Mouse (Mus musculus) E14TG2a.4 (cell line): ENCODE data around the gene Gm28042.

Experiments
- CTCF ChIP-seq: conservative IDR thresholded peaks from 2 replicates; pipeline ENCODE4 v1.5.1; 2014; ENCODE audit warnings: low read length
- POU5F1 ChIP-seq: IDR thresholded peaks from 2 replicates; pipeline ENCODE4 v1.6.1; 2014; ENCODE audit warnings: low read length, borderline replicate concordance

DNA sequence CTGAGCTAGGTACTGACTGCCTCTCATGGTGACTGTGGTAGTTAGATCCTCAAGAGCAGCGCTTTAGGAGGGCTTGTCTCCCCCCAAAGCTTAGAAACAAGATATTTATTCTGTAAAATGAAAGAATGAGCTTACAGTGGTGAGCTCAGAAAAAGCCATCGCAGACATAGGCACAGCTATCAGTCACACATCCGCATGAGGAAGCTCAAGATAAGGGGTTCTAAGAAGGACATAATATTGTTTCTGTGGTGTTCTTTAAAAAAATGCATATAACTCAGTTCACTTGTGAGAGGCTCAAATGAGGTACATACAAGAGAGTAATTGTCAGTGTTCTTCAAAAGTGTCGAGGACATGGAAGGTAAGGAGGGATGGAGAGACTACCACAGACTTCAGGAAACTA, 11.4 kb upstream of the Gm28042 start:
- TF ChIP-seq CTCF: no peak
- TF ChIP-seq POU5F1: no peak
